Mouse (Mus musculus) layer of hippocampus, adult 9-10 months (tissue): ENCODE results near the gene Hnrnpa1.

Source experiments
- DNase-seq: peaks from one replicate; pipeline ENCODE4 v3.0.0; 2022; ENCODE audit warnings: low spot score

Gene Hnrnpa1

GRCm38 (mm10) chr15:103240160-103241028 lies at the start of gene Hnrnpa1:
Hnrnpa1 (plus strand) TSS chr15:103240432.
- peak; percentile 83 for DNase-seq

- no peak for DNase-seq
These were observed 49.4 kb upstream of the Hnrnpa1 start for GRCm38 (mm10) chr15:103190531-103191462.

GRCm38 (mm10) chr15:103193606-103194005 lies 46.6 kb upstream of the Hnrnpa1 start:
- DNase-seq: no peak

GRCm38 (mm10) chr15:103196835-103197234 lies 43.4 kb upstream of the Hnrnpa1 start:
- no peak for DNase-seq

- DNase-seq: no peak
These were observed 42.4 kb upstream of the Hnrnpa1 start for GRCm38 (mm10) chr15:103197785-103198184.

GRCm38 (mm10) chr15:103202088-103202793 lies 38.0 kb upstream of the Hnrnpa1 start:
- no peak for DNase-seq

GRCm38 (mm10) chr15:103205156-103205555 lies 35.1 kb upstream of the Hnrnpa1 start:
- DNase-seq: no peak

- no peak for DNase-seq
These were observed 26.1 kb upstream of the Hnrnpa1 start for GRCm38 (mm10) chr15:103214149-103214548.

- peak; percentile 69 for DNase-seq
These were observed 25.0 kb upstream of the Hnrnpa1 start for GRCm38 (mm10) chr15:103214971-103215907.

- DNase-seq: no peak
These were observed 24.2 kb upstream of the Hnrnpa1 start for GRCm38 (mm10) chr15:103216052-103216451.

GRCm38 (mm10) chr15:103220785-103221184 lies 19.4 kb upstream of the Hnrnpa1 start:
- no peak for DNase-seq

GRCm38 (mm10) chr15:103221386-103221785 lies 18.8 kb upstream of the Hnrnpa1 start:
- DNase-seq: no peak

GRCm38 (mm10) chr15:103224161-103224560 lies 16.1 kb upstream of the Hnrnpa1 start:
- no peak for DNase-seq

GRCm38 (mm10) chr15:103227022-103227421 lies 13.2 kb upstream of the Hnrnpa1 start:
- DNase-seq: no peak

- no peak for DNase-seq
These were observed 12.7 kb upstream of the Hnrnpa1 start for GRCm38 (mm10) chr15:103227572-103227971.

GRCm38 (mm10) chr15:103228904-103229303 lies 11.3 kb upstream of the Hnrnpa1 start:
- no peak for DNase-seq

GRCm38 (mm10) chr15:103233119-103233518 lies 7.1 kb upstream of the Hnrnpa1 start:
- no peak for DNase-seq

- DNase-seq: no peak
These were observed 2.9 kb upstream of the Hnrnpa1 start for GRCm38 (mm10) chr15:103237295-103237694.

- DNase-seq: peak; percentile 88
These were observed 1.0 kb upstream of the Hnrnpa1 start for GRCm38 (mm10) chr15:103239130-103239684.

GRCm38 (mm10) chr15:103239685-103240159 lies 510 bp upstream of the Hnrnpa1 start, which contains the start of gene Cbx5:
Cbx5 (minus strand) TSS chr15:103239816.
- peak; percentile 98 for DNase-seq
